Mouse (Mus musculus) cerebellum, postnatal 14 days (tissue): ENCODE data around the gene Tspan33.
"Not testable (repeated sequence)": the region's sequence is repeated elsewhere in the genome, so short reads cannot be mapped to it uniquely, and the experiment has no call there.

Source experiments
- DNase-seq, 2 experiments: peaks; one replicate each; pipeline ENCODE4 v3.0.0; 2021; ENCODE audit warnings: mixed read lengths in 2 of 2

Tspan33 gene

GRCm38 (mm10) chr6:29756476-29756875, 62.5 kb downstream of the Tspan33 start:
- DNase-seq: no peak

GRCm38 (mm10) chr6:29758417-29758816, 64.4 kb downstream of the Tspan33 start:
- DNase-seq: peak; percentile 91 to 92

DNA sequence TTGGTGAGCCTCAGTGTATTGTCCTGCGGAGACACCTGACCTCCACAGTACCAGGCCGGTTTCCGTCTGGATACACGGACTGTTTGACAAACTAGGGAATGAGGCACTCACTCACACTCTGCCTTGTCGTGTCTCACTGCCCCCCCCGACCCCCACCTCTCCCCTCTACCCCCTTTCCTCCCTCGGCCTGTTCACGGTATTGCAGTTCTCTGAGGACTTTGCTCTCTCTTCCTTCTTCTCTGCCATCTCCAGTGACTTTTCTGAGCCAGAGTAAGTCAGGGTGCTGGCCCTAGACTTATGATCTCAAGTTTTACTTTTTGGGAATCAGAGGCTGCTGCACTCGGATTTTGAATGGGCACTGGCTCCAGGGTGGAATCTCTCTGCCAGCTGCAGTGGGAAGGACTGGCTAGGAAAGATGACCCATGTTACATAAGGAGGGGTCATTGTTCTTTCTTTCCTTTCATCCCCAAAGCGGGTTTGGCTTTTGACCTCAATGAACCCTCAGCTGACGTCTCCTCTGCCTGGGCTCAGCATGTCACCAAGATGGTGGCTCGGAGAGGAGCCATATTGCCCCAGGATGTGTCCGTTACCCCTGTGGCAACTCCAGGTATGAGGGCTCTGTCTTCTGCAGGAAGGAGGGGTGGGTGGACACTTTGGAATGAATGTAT, 65.1 kb downstream of the Tspan33 start:
- no peak for DNase-seq

GRCm38 (mm10) chr6:29760397-29760796, 66.4 kb downstream of the Tspan33 start:
- DNase-seq: not testable (repeated sequence)

- no peak for DNase-seq
These were observed 67.3 kb downstream of the Tspan33 start for GRCm38 (mm10) chr6:29761282-29761681.

DNA sequence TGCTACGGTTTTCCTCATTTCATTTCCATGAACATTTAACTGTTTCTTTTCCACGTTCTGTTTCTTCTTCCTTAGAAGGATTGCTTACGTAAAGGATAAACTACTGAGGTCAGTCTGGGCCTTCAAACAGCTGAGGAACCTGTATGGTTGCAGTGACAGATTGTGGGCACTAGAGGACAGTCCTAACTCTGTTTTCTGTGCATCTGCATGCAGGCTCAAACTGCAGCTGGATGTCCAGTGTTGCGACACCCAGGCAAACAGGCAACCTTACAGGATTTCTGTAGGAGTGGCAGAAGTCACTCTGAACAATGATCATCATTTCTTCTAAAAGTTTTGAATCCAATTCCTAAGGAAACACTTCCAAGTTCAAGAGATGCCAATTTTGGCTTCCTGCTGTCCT, 68.5 kb downstream of the Tspan33 start:
- DNase-seq: no peak

DNA sequence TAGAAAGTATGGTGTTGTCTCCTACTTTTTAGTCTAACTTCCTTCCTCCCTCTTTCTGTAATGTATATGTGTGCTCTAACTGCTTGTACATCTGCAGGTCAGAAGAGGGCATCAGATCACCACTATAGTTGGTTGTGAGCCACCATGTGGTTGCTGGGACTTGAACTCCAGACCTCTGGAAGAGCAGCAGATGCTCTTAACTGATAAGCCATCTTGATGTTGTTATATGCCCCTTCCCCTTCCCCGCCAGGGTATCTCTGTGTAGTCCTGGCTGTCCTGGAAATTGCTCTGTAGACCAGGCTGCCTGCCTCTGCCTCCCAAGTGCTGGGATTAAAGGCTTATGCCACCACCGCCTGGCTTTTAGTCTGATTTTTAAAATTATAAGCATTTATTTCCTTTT, 72.9 kb downstream of the Tspan33 start:
- DNase-seq: no peak
